Mouse (Mus musculus) 3T3-L1 (cell line): ENCODE results near the gene Gclm.
"Not testable (repeated sequence)": the region's sequence is repeated elsewhere in the genome, so short reads cannot be mapped to it uniquely, and the experiment has no call there.

Source experiments
- DNase-seq: peaks from one replicate; pipeline ENCODE4 v3.0.0-alpha.2; 2015; ENCODE audit warnings: low read depth, low spot score

Gclm gene

DNA sequence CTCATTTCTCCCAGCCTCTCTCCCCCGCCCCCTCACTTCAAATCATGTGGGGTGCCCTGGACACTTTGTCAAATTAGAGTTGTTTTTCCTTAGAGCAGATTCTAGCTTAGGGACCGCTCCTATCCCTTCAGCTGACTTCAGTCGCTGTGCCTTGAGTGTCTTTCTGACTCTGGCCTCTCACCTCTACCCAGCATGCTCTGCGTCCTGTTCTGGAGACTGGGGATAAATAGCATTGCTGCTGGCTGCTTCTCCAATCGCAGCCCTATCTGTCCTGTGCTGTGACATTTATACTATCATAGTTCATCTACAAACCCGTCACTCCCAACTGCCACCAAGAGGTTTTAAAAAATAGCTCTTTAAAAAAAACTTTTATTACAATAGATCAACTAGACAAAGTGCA lies 2.5 kb upstream of the Gclm start:
- no peak for DNase-seq

- DNase-seq, result no peak
These were observed 1.8 kb upstream of the Gclm start for GRCm38 (mm10) chr3:122243416-122244167.

DNA sequence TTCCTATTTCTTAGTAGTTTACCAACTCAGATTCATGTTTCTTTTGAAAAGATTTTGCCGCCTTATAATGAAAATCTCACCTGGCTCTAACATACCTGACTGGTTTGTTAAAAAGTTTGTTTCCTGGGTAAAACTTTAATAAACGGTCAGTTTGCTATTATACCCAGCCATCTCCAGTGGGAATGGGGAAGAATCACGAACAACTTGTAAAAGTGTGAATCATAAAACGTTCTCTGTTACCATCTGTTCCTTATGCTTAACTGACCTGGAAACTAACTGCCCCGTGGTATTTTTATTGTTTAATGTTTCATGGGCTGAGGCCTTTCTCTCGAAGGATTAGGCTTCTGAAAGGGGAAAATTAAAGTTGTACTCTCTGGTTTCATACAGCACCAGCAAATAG lies 598 bp upstream of the Gclm start:
- no peak for DNase-seq

- DNase-seq, result peak; percentile 56
These were observed 548 bp downstream of the Gclm start for GRCm38 (mm10) chr3:122245878-122246332.

DNA sequence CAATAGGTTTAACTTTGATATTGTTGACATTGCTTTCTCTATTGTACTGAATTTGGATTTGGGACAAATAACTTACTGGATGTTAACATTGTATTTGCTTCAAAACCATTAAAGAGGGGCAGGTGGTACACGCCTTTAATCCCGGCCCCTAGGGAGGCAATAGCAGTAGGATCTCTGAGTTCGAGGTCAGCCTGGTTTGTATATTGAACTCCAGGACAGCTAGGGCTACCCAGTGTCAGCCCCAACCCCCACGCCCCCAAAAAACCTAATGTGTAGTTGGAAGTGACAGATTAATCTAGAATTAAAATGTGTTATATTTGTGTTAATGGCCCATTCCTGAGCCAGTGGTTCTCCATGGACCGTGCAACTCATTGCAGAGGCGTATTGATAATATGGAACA lies 1.0 kb downstream of the Gclm start:
- DNase-seq, result no peak

GRCm38 (mm10) chr3:122246986-122247767 lies 1.8 kb downstream of the Gclm start:
- peak; percentile 11 for DNase-seq

GRCm38 (mm10) chr3:122247768-122248100 lies 2.4 kb downstream of the Gclm start:
- no peak for DNase-seq

GRCm38 (mm10) chr3:122252466-122253253 lies 7.3 kb downstream of the Gclm start:
- DNase-seq, result no peak

- DNase-seq, result not testable (repeated sequence)
These were observed 8.7 kb downstream of the Gclm start for GRCm38 (mm10) chr3:122254050-122254449.

DNA sequence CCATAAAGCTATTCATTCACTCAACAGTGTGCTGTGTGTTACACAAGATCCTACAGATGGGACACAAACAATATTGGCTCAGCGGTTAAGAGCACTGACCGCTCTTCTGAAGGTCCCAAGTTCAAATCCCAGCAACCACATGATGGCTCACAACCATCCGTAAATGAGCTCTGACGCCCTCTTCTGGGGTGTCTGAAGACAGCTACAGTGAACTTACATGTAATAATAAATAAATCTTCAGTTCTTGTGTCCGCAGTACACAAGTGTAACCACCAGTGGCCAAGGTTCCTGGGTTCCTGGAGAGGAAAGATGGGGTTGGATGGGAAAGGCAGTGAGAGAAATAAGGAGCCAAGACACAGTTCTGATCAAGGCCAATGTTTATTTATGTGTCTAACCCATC lies 24.6 kb downstream of the Gclm start:
- DNase-seq, result peak; percentile 63

DNA sequence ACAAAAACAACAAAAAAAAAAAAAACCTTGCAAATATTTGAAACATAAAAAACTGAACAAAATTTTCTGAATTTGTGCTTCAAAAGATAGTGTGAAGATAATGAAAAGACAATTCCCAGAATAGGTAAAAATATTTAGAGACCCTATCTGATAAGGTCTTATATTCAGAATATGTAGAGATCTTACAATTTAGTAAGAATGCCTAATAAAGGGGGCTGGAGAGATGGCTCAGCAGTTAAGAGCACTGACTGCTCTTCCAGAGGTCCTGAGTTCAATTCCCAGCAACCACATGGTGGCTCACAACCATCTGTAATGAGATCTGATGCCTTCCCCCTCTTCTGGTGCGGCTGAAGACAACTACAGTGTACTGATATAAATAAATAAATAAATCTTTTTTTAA lies 27.2 kb downstream of the Gclm start:
- not testable (repeated sequence) for DNase-seq

- peak; percentile 36 for DNase-seq
These were observed 28.3 kb downstream of the Gclm start for GRCm38 (mm10) chr3:122273407-122274240.

DNA sequence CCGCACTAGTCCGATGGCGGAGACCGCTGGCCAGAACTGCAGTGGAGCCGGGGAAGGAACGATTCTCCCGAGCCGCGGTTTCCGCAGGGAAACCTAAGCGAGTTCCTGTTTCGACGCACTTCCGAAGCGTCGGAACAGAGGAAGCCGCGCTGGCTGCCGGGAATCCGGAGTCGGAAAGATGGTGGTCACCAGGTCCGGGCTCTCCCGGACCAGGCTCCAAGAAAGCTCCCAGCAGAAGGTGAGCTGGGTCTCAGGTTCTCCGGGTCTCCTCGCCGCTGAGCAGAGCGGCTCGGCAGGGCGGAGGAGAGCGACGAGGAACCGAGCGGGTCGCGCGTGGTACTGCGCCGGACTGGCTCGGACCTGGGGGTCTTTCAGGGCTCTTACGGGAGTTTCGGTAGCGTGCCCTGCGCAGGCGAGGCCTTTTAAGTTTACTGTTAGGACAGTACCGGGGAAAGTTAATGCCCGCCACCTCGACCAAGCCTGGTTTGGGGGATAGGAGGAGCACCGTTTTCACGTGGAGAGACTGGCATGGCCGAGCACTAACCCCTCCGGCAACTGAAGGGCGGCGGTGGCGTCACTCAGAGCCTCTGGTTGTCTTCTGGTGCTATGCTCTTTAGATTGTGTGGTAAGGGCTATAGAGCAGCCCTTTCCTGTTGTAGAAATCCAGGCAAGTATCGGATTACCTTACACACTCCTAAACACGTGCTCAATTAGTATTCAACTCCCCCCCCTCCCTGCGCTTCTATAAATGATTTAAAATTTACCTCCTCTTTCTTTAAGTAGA lies 29.1 kb downstream of the Gclm start, which contains the start of gene Dnttip2:
Gene Dnttip2, plus strand, starts transcription at position 148 of the 784 bp plus-strand sequence.
- DNase-seq, result peak; percentile 97

DNA sequence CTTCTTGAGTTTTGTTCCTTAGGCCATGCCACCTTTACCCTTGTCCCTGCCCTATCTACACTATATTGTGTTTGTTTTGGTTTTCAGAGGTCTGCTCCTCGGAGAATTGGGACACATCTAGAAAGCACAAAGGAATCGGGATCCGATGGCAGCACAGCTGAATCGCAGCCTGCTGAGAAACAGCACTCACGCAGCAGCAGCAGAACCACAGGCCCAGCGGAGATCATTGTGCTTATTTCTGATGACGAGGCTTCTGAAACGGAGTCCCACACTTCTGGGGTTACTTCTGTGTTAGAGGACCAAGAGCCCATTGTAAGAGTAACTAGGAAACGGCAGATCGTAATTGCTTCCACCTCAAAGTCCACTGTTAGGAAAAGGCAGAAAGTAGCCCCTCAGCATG lies 29.8 kb downstream of the Gclm start:
- DNase-seq, result no peak

GRCm38 (mm10) chr3:122287195-122287594 lies 41.8 kb downstream of the Gclm start:
- DNase-seq, result no peak

DNA sequence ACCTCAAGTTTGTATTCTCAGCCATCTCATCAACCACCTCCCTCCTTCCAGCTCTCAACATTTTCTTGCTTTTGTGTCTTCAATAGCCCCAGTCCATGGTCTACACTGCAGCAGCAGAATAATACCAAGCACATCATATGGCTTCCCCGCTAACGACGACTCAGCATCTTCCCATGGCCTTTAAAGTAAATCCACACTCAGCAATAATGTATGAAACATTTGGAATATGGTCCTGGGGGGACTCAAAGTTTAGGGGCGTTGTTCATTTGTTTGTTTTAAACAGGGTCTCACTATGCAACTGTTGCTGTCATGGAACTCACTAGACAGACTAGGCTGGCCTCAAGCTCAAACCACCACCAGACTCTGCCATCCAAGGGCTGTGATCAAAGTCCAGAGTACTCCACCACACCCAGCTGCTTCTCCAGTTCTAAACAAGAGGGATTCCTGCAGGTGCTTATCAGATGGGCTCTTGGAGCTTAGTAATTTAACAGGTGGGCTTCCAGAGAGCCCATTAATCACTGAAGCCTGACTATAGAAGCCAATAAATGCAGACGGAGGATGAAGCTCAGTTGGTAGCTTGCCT lies 43.3 kb downstream of the Gclm start:
- no peak for DNase-seq

DNA sequence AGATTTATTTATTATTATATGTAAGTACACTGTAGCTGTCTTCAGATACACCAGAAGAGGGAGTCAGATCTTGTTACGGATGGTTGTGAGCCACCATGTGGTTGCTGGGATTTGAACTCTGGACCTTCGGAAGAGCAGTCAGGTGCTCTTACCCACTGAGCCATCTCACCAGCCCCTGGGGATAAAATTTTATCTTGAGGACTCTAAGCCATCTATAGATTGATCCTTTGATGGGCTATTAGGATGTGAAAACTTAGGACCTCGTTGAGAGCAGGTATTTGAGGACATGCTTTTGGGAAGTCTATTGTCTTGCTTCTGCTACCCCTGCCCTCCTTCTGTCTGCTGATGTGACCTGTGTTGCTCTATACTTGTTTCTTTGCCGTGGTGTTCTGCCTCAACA lies 44.0 kb downstream of the Gclm start:
- not testable (repeated sequence) for DNase-seq

GRCm38 (mm10) chr3:122290696-122291095 lies 45.3 kb downstream of the Gclm start:
- DNase-seq, result no peak

- DNase-seq, result no peak
These were observed 46.5 kb downstream of the Gclm start for GRCm38 (mm10) chr3:122291828-122292227.
